Mouse (Mus musculus) embryonic fibroblast, embryonic 13.5 days (primary cell): Measurements from ENCODE around the gene Pcbp2.

Experiments
- CTCF ChIP-seq: IDR thresholded peaks from 2 replicates; pipeline ENCODE4 v1.5.1; 2011; ENCODE audit warnings: mild to moderate bottlenecking, control low read depth, low read length, moderate library complexity, borderline replicate concordance; ENCODE audit not compliant: insufficient read depth
- POLR2A ChIP-seq: IDR thresholded peaks from 2 replicates; pipeline ENCODE4 v1.6.1; 2011; ENCODE audit warnings: low read depth, mild to moderate bottlenecking, control low read depth, low read length, moderate library complexity

DNA sequence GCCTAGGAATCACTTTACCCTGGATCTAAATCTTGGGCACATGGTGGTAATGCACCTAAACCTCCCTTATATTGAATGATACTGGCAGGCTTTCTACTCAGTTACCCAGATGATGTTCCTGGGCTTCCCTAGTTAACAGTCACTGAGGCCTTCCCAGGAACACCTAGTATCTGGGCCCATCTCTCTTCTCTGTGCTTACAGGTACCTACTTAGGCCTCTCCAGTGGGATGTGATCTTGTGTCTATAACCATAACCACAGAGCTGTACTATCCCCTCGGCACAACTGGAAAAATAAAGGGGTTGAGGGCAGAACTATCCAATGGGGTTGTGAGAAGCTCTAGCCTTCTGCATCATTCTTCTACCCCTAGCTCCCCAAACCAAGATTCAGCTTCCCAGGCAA lies 36.5 kb downstream of the Pcbp2 start:
- TF ChIP-seq CTCF (no peak), POLR2A (no peak)
